Mouse (Mus musculus) midbrain, embryonic 12.5 days (tissue): ENCODE results near the gene Gm11595. TPM values are rescaled to one million over a fixed set of nuclear protein-coding genes. Genes with fewer than 3 reads are reported as not detected.

ENCODE experiments used
- ATAC-seq: fragments of 200-750 bp; cut with Nextera tagmentation; 2 replicates; pipeline ENCODE4 v1.8.0; 2017; ENCODE audit warnings: low read depth, moderate TSS enrichment, moderate library complexity; ENCODE audit not compliant: low FRiP score
- H3K27ac ChIP-seq: fragments of 300-500 bp; sonication (generic); replicated peaks from 2 replicates; pipeline ENCODE4 v1.5.1; 2016; ENCODE audit warnings: mild to moderate bottlenecking
- H3K27me3 ChIP-seq: fragments of 300-500 bp; sonication (generic); 2 replicates; pipeline ENCODE4 v1.6.1; 2016; ENCODE audit warnings: mild to moderate bottlenecking
- H3K36me3 ChIP-seq: fragments of 300-500 bp; sonication (generic); 2 replicates; pipeline ENCODE4 v1.6.1; 2016
- H3K4me1 ChIP-seq: fragments of 300-500 bp; sonication (generic); 2 replicates; pipeline ENCODE4 v1.6.1; 2016
- H3K4me2 ChIP-seq: fragments of 300-500 bp; sonication (generic); replicated peaks from 2 replicates; pipeline ENCODE4 v1.6.1; 2016; ENCODE audit warnings: mild to moderate bottlenecking, moderate library complexity
- H3K4me3 ChIP-seq: fragments of 300-500 bp; sonication (generic); 2 replicates; pipeline ENCODE4 v1.5.1; 2016; ENCODE audit warnings: mild to moderate bottlenecking
- H3K9ac ChIP-seq: fragments of 300-500 bp; sonication (generic); replicated peaks from 2 replicates; pipeline ENCODE4 v1.6.1; 2016; ENCODE audit warnings: mild to moderate bottlenecking, moderate library complexity
- H3K9me3 ChIP-seq: fragments of 300-500 bp; sonication (generic); 2 replicates; pipeline ENCODE4 v1.6.1; 2016; ENCODE audit warnings: mild to moderate bottlenecking
- WGBS: fragments of 180-500 bp; shearing (Covaris S2); methylation state at CpG from one replicate; pipeline ENCODE4 v1.1.7; 2016; 5-methylcytosine and 5-hydroxymethylcytosine counted together
- polyA plus RNA-seq: library from polyadenylated mRNA; unstranded; fragments of >200 nt; fragmentation: Nextera tagmentation; extraction: Ambion mirVana; gene quantifications from 2 replicates; pipeline ENCODE4 v1.2.1, GENCODE M21; 2016

The Gm11595 gene
- polyA plus RNA-seq, 1 experiment from 2014 or later, result not detected

- H3K4me2 ChIP-seq, result no peak overlapping the region
- no peak overlapping the region for H3K4me3 ChIP-seq
- no peaks in the 10 kb centered on the region for H3K4me1 ChIP-seq
- no peaks in the 10 kb centered on the region for H3K36me3 ChIP-seq
- no peaks in the 10 kb centered on the region for H3K9me3 ChIP-seq
- 78% methylated on average over 2 of the region's 2 CpGs for WGBS
- H3K27me3 ChIP-seq, result no peaks in the 10 kb centered on the region
- ATAC-seq, result no peak
- H3K9ac ChIP-seq, result no peak overlapping the region
- no peak overlapping the region for H3K27ac ChIP-seq
Measured at GRCm38 (mm10) chr11:99724061-99724460, 48.7 kb downstream of the Gm11595 start.

Other genes starting within 250 kb of the Gm11595 start
- gene Krt40, start 229.8 kb downstream of the Gm11595 start, polyA plus RNA-seq, result not detected in 2 replicates
- not detected in 2 replicates for gene Krtap3-3, start 222.0 kb downstream of the Gm11595 start, polyA plus RNA-seq
- not detected in 2 replicates for gene Krtap3-2, start 216.1 kb downstream of the Gm11595 start, polyA plus RNA-seq
- gene Gm11939, start 213.4 kb downstream of the Gm11595 start, polyA plus RNA-seq, result not detected in 2 replicates
- not detected in 2 replicates for gene Krtap3-1, start 206.3 kb downstream of the Gm11595 start, polyA plus RNA-seq
- gene Krtap1-5, start 191.9 kb downstream of the Gm11595 start, polyA plus RNA-seq, result not detected in 2 replicates
- gene Krtap1-4, start 189.3 kb downstream of the Gm11595 start, polyA plus RNA-seq, result not detected in 2 replicates
- gene Krtap1-3, start 181.6 kb downstream of the Gm11595 start, polyA plus RNA-seq, result not detected in 2 replicates
- not detected in 2 replicates for gene Krtap9-3, start 174.8 kb downstream of the Gm11595 start, polyA plus RNA-seq
- not detected in 2 replicates for gene Gm11938, start 169.6 kb downstream of the Gm11595 start, polyA plus RNA-seq
- gene Gm11937, start 162.7 kb downstream of the Gm11595 start, polyA plus RNA-seq, result not detected in 2 replicates
- gene Krtap2-4, start 158.1 kb downstream of the Gm11595 start, polyA plus RNA-seq, result not detected in 2 replicates
- gene Gm11562, start 152.5 kb downstream of the Gm11595 start, polyA plus RNA-seq, result not detected in 2 replicates
- not detected in 2 replicates for gene Krtap4-1, start 144.7 kb downstream of the Gm11595 start, polyA plus RNA-seq
- gene Krtap4-2, start 137.8 kb downstream of the Gm11595 start, polyA plus RNA-seq, result not detected in 2 replicates
- not detected in 2 replicates for gene Krtap4-7, start 128.8 kb downstream of the Gm11595 start, polyA plus RNA-seq
- not detected in 2 replicates for gene Gm11555, start 122.7 kb downstream of the Gm11595 start, polyA plus RNA-seq
- gene Gm11563, start 114.0 kb downstream of the Gm11595 start, polyA plus RNA-seq, result not detected in 2 replicates
- not detected in 2 replicates for gene Krtap4-6, start 107.0 kb downstream of the Gm11595 start, polyA plus RNA-seq
- gene Gm14190, start 82.2 kb downstream of the Gm11595 start, polyA plus RNA-seq, result not detected in 2 replicates
- not detected in 2 replicates for gene Gm14180, start 38.6 kb downstream of the Gm11595 start, polyA plus RNA-seq
- not detected in 2 replicates for gene Krtap4-8, start 7.8 kb upstream of the Gm11595 start, polyA plus RNA-seq
- not detected in 2 replicates for gene Krtap4-9, start 12.3 kb upstream of the Gm11595 start, polyA plus RNA-seq
- not detected in 2 replicates for gene Gm11596, start 20.6 kb upstream of the Gm11595 start, polyA plus RNA-seq
- gene Gm11569, start 26.0 kb upstream of the Gm11595 start, polyA plus RNA-seq, result not detected in 2 replicates
- gene Gm11554, start 31.5 kb upstream of the Gm11595 start, polyA plus RNA-seq, result not detected in 2 replicates
- gene Krtap4-13, start 37.0 kb upstream of the Gm11595 start, polyA plus RNA-seq, result not detected in 2 replicates
- gene Gm11564, start 42.8 kb upstream of the Gm11595 start, polyA plus RNA-seq, result not detected in 2 replicates
- not detected in 2 replicates for gene 2300003K06Rik, start 65.2 kb upstream of the Gm11595 start, polyA plus RNA-seq
- gene Krtap4-16, start 78.7 kb upstream of the Gm11595 start, polyA plus RNA-seq, result not detected in 2 replicates
- gene Gm11568, start 85.0 kb upstream of the Gm11595 start, polyA plus RNA-seq, result not detected in 2 replicates
- gene Gm11559, start 91.6 kb upstream of the Gm11595 start, polyA plus RNA-seq, result not detected in 2 replicates
- gene Krtap9-1, start 100.5 kb upstream of the Gm11595 start, polyA plus RNA-seq, result not detected in 2 replicates
- gene Gm11567, start 106.3 kb upstream of the Gm11595 start, polyA plus RNA-seq, result not detected in 2 replicates
- not detected in 2 replicates for gene Krtap31-1, start 135.0 kb upstream of the Gm11595 start, polyA plus RNA-seq
- not detected in 2 replicates for gene Gm11565, start 141.8 kb upstream of the Gm11595 start, polyA plus RNA-seq
- not detected in 2 replicates for gene Krtap31-2, start 163.4 kb upstream of the Gm11595 start, polyA plus RNA-seq
- not detected in 2 replicates for gene Krtap9-5, start 175.6 kb upstream of the Gm11595 start, polyA plus RNA-seq
- gene Krtap29-1, start 206.1 kb upstream of the Gm11595 start, polyA plus RNA-seq, result not detected in 2 replicates
- gene Krtap16-1, start 213.7 kb upstream of the Gm11595 start, polyA plus RNA-seq, result not detected in 2 replicates
- not detected in 2 replicates for gene Krtap17-1, start 221.1 kb upstream of the Gm11595 start, polyA plus RNA-seq
- gene Krt33a, start 243.3 kb upstream of the Gm11595 start, polyA plus RNA-seq, result not detected in 2 replicates